Mouse (Mus musculus): ENCODE measurements around the gene D17Wsu92e. TPM values are rescaled to one million over a fixed set of nuclear protein-coding genes. Genes with fewer than 3 reads are reported as not detected.

Gene D17Wsu92e
- polyA plus RNA-seq, 1 experiment = 65.1 TPM

GRCm38 (mm10) chr17:27751314-27752202 lies 68.9 kb downstream of the D17Wsu92e start:
- Histone ChIP-seq H3ac (ENCODE audit: control insufficient read depth, insufficient read length, low read depth) (no peak overlapping the region), H3K4me3 (ENCODE audit: insufficient read depth, poor library complexity, severe bottlenecking) (no peak overlapping the region), H3K79me2 (ENCODE audit: control insufficient read depth, insufficient read depth) (peaks cover 19% of the 10 kb centered on the region), H3K27me3 (ENCODE audit: control insufficient read depth, insufficient read depth, insufficient read length) (no peaks in the 10 kb centered on the region), H3K36me3 (ENCODE audit: control insufficient read depth, insufficient read depth) (no peaks in the 10 kb centered on the region), H3K79me3 (ENCODE audit: low read depth) (no peaks in the 10 kb centered on the region)
- TF ChIP-seq MYOD1 (IDR thresholded peaks at IDR 0.05; ENCODE audit: control insufficient read depth, insufficient read length, low read depth) (no peak), CTCF (IDR thresholded peaks at IDR 0.05; ENCODE audit: control insufficient read depth, insufficient read depth, insufficient read length) (no peak), CEBPB (IDR thresholded peaks at IDR 0.05; ENCODE audit: low read depth) (no peak), MYOG (IDR thresholded peaks at IDR 0.05; ENCODE audit: control insufficient read depth, extremely low read depth, insufficient read length) (no peak), FOSL1 (IDR thresholded peaks at IDR 0.05; ENCODE audit: insufficient read depth, low read length, poor library complexity, severe bottlenecking) (no peak), MAX (IDR thresholded peaks at IDR 0.05) (no peak), USF1 (IDR thresholded peaks at IDR 0.05; ENCODE audit: low read depth) (no peak)

- no peaks in the 10 kb centered on the region for H3K79me3 ChIP-seq (ENCODE audit: low read depth)
- H3K27me3 ChIP-seq (ENCODE audit: control insufficient read depth, insufficient read depth, insufficient read length) = no peaks in the 10 kb centered on the region
- TF ChIP-seq USF1 (IDR thresholded peaks at IDR 0.05; ENCODE audit: low read depth) (no peak), CTCF (IDR thresholded peaks at IDR 0.05; ENCODE audit: control insufficient read depth, insufficient read depth, insufficient read length) (no peak), MYOG (IDR thresholded peaks at IDR 0.05; ENCODE audit: control insufficient read depth, extremely low read depth, insufficient read length) (no peak), FOSL1 (IDR thresholded peaks at IDR 0.05; ENCODE audit: insufficient read depth, low read length, poor library complexity, severe bottlenecking) (no peak), CEBPB (IDR thresholded peaks at IDR 0.05; ENCODE audit: low read depth) (no peak), MYOD1 (IDR thresholded peaks at IDR 0.05; ENCODE audit: control insufficient read depth, insufficient read length, low read depth) (no peak), MAX (IDR thresholded peaks at IDR 0.05) (no peak)
- no peak overlapping the region for H3ac ChIP-seq (ENCODE audit: control insufficient read depth, insufficient read length, low read depth)
- H3K4me3 ChIP-seq (ENCODE audit: insufficient read depth, poor library complexity, severe bottlenecking) = no peak overlapping the region
- peaks cover 8% of the 10 kb centered on the region for H3K79me2 ChIP-seq (ENCODE audit: control insufficient read depth, insufficient read depth)
- no peaks in the 10 kb centered on the region for H3K36me3 ChIP-seq (ENCODE audit: control insufficient read depth, insufficient read depth)
Observed at GRCm38 (mm10) chr17:27750451-27750942, 70.0 kb downstream of the D17Wsu92e start.

- no peaks in the 10 kb centered on the region for H3K79me2 ChIP-seq (ENCODE audit: control insufficient read depth, insufficient read depth)
Observed at GRCm38 (mm10) chr17:27748123-27748522, 72.3 kb downstream of the D17Wsu92e start.

GRCm38 (mm10) chr17:27746446-27746845 lies 74.0 kb downstream of the D17Wsu92e start:
- no peaks in the 10 kb centered on the region for H3K79me3 ChIP-seq (ENCODE audit: low read depth)
- no peaks in the 10 kb centered on the region for H3K36me3 ChIP-seq (ENCODE audit: control insufficient read depth, insufficient read depth)
- no peaks in the 10 kb centered on the region for H3K27me3 ChIP-seq (ENCODE audit: control insufficient read depth, insufficient read depth, insufficient read length)
- H3K4me3 ChIP-seq (ENCODE audit: insufficient read depth, poor library complexity, severe bottlenecking) = no peak overlapping the region
- H3ac ChIP-seq (ENCODE audit: control insufficient read depth, insufficient read length, low read depth) = no peak overlapping the region
- TF ChIP-seq MYOD1 (IDR thresholded peaks at IDR 0.05; ENCODE audit: control insufficient read depth, insufficient read length, low read depth) (no peak), USF1 (IDR thresholded peaks at IDR 0.05; ENCODE audit: low read depth) (no peak), MYOG (IDR thresholded peaks at IDR 0.05; ENCODE audit: control insufficient read depth, extremely low read depth, insufficient read length) (no peak), CTCF (IDR thresholded peaks at IDR 0.05; ENCODE audit: control insufficient read depth, insufficient read depth, insufficient read length) (no peak), FOSL1 (IDR thresholded peaks at IDR 0.05; ENCODE audit: insufficient read depth, low read length, poor library complexity, severe bottlenecking) (no peak), MAX (IDR thresholded peaks at IDR 0.05) (no peak), CEBPB (IDR thresholded peaks at IDR 0.05; ENCODE audit: low read depth) (no peak)
- no peaks in the 10 kb centered on the region for H3K79me2 ChIP-seq (ENCODE audit: control insufficient read depth, insufficient read depth)

More at GRCm38 (mm10) chr17:27748123-27748522, 72.3 kb downstream of the D17Wsu92e start:
- no peak for TF ChIP-seq CTCF (IDR thresholded peaks at IDR 0.05; ENCODE audit: control insufficient read depth, insufficient read depth, insufficient read length)
- TF ChIP-seq FOSL1 (IDR thresholded peaks at IDR 0.05; ENCODE audit: insufficient read depth, low read length, poor library complexity, severe bottlenecking) = no peak
- TF ChIP-seq MAX (IDR thresholded peaks at IDR 0.05) = no peak
- no peak for TF ChIP-seq USF1 (IDR thresholded peaks at IDR 0.05; ENCODE audit: low read depth)
- TF ChIP-seq MYOG (IDR thresholded peaks at IDR 0.05; ENCODE audit: control insufficient read depth, extremely low read depth, insufficient read length) = no peak
- no peak for TF ChIP-seq MYOD1 (IDR thresholded peaks at IDR 0.05; ENCODE audit: control insufficient read depth, insufficient read length, low read depth)
- no peak for TF ChIP-seq CEBPB (IDR thresholded peaks at IDR 0.05; ENCODE audit: low read depth)
- H3K4me3 ChIP-seq (ENCODE audit: insufficient read depth, poor library complexity, severe bottlenecking) = no peak overlapping the region
- H3ac ChIP-seq (ENCODE audit: control insufficient read depth, insufficient read length, low read depth) = no peak overlapping the region
- no peaks in the 10 kb centered on the region for H3K27me3 ChIP-seq (ENCODE audit: control insufficient read depth, insufficient read depth, insufficient read length)
- no peaks in the 10 kb centered on the region for H3K36me3 ChIP-seq (ENCODE audit: control insufficient read depth, insufficient read depth)
- H3K79me3 ChIP-seq (ENCODE audit: low read depth) = no peaks in the 10 kb centered on the region

- Histone ChIP-seq H3ac (ENCODE audit: control insufficient read depth, insufficient read length, low read depth) (no peak overlapping the region), H3K79me3 (ENCODE audit: low read depth) (no peaks in the 10 kb centered on the region), H3K79me2 (ENCODE audit: control insufficient read depth, insufficient read depth) (no peaks in the 10 kb centered on the region), H3K27me3 (ENCODE audit: control insufficient read depth, insufficient read depth, insufficient read length) (no peaks in the 10 kb centered on the region), H3K4me3 (ENCODE audit: insufficient read depth, poor library complexity, severe bottlenecking) (no peak overlapping the region), H3K36me3 (ENCODE audit: control insufficient read depth, insufficient read depth) (no peaks in the 10 kb centered on the region)
- TF ChIP-seq MYOG (IDR thresholded peaks at IDR 0.05; ENCODE audit: control insufficient read depth, extremely low read depth, insufficient read length) (no peak), CTCF (IDR thresholded peaks at IDR 0.05; ENCODE audit: control insufficient read depth, insufficient read depth, insufficient read length) (no peak), MAX (IDR thresholded peaks at IDR 0.05) (no peak), CEBPB (IDR thresholded peaks at IDR 0.05; ENCODE audit: low read depth) (no peak), MYOD1 (IDR thresholded peaks at IDR 0.05; ENCODE audit: control insufficient read depth, insufficient read length, low read depth) (no peak)
Observed at GRCm38 (mm10) chr17:27740961-27741360, 79.5 kb downstream of the D17Wsu92e start.

All from C2C12 (cell line).